Mouse (Mus musculus): Measurements from ENCODE around the gene Igsf21. TPM values are rescaled to one million over a fixed set of nuclear protein-coding genes. Genes with fewer than 3 reads are reported as not detected.

Igsf21 gene
- total RNA-seq, 2 experiments from 2014 or later, result 39.1 to 41.4 TPM

- no peak for TF ChIP-seq CTCF (conservative IDR thresholded peaks at IDR 0.05)
- Histone ChIP-seq H3K4me3 (no peak overlapping the region), H3K27ac (no peak overlapping the region)
- no peak for DNase-seq (ENCODE audit: low spot score in 2 of 2)
Observed at GRCm38 (mm10) chr4:140089676-140090075, 156.9 kb downstream of the Igsf21 start.

- no peak for DNase-seq (ENCODE audit: low spot score in 2 of 2)
- TF ChIP-seq CTCF (conservative IDR thresholded peaks at IDR 0.05), result peak; percentile 69
- no peak overlapping the region for H3K4me3 ChIP-seq
- no peak overlapping the region for H3K27ac ChIP-seq
Observed at GRCm38 (mm10) chr4:140088711-140089440, 157.7 kb downstream of the Igsf21 start.

- peak; percentile 50 to 62 for DNase-seq (ENCODE audit: low spot score in 2 of 2)
Observed at GRCm38 (mm10) chr4:140086192-140086591, 160.4 kb downstream of the Igsf21 start.

GRCm38 (mm10) chr4:140084521-140085011 is 162.0 kb downstream of the Igsf21 start:
- TF ChIP-seq CTCF (conservative IDR thresholded peaks at IDR 0.05), result no peak
- peak; percentile 33 to 50 for DNase-seq (ENCODE audit: low spot score in 2 of 2)
- Histone ChIP-seq H3K27ac (peak overlapping the region; percentile 73), H3K4me3 (no peak overlapping the region)

More at GRCm38 (mm10) chr4:140086192-140086591, 160.4 kb downstream of the Igsf21 start:
- Histone ChIP-seq H3K27ac (peak overlapping the region; percentile 29; the same call in 1 of the 2 replicates), H3K4me3 (no peak overlapping the region; the same call in 1 of the 2 replicates)
- no peak for TF ChIP-seq CTCF (conservative IDR thresholded peaks at IDR 0.05)

GRCm38 (mm10) chr4:140084064-140084463 is 162.5 kb downstream of the Igsf21 start:
- no peak overlapping the region for H3K4me3 ChIP-seq
- peak overlapping the region; percentile 73 for H3K27ac ChIP-seq
- no peak for DNase-seq (ENCODE audit: low spot score in 2 of 2)
- no peak for TF ChIP-seq CTCF (conservative IDR thresholded peaks at IDR 0.05)

- no peak for TF ChIP-seq CTCF (conservative IDR thresholded peaks at IDR 0.05)
- H3K4me3 ChIP-seq, result no peak overlapping the region
- no peak overlapping the region for H3K27ac ChIP-seq
- no peak for DNase-seq (ENCODE audit: low spot score in 2 of 2)
Observed at GRCm38 (mm10) chr4:140078416-140078815, 168.2 kb downstream of the Igsf21 start.

GRCm38 (mm10) chr4:140077615-140078014 is 169.0 kb downstream of the Igsf21 start:
- no peak overlapping the region for H3K4me3 ChIP-seq
- TF ChIP-seq CTCF (conservative IDR thresholded peaks at IDR 0.05), result no peak
- H3K27ac ChIP-seq, result peak overlapping the region; percentile 76; the same call in 1 of the 2 replicates
- no peak for DNase-seq (ENCODE audit: low spot score in 2 of 2)

- Histone ChIP-seq H3K27ac (peak overlapping the region; percentile 76), H3K4me3 (no peak overlapping the region)
- DNase-seq (ENCODE audit: low spot score in 2 of 2), result peak in 1 of 2 experiments; percentile 25
- no peak for TF ChIP-seq CTCF (conservative IDR thresholded peaks at IDR 0.05)
Observed at GRCm38 (mm10) chr4:140076852-140077563, 169.6 kb downstream of the Igsf21 start.

GRCm38 (mm10) chr4:140076428-140076827 is 170.2 kb downstream of the Igsf21 start:
- peak overlapping the region; percentile 76 for H3K27ac ChIP-seq
- DNase-seq (ENCODE audit: low spot score in 2 of 2), result peak in 1 of 2 experiments; percentile 29
- no peak overlapping the region for H3K4me3 ChIP-seq
- peak; percentile 68 for TF ChIP-seq CTCF (conservative IDR thresholded peaks at IDR 0.05)

GRCm38 (mm10) chr4:140071047-140071446 is 175.5 kb downstream of the Igsf21 start:
- no peak for TF ChIP-seq CTCF (conservative IDR thresholded peaks at IDR 0.05)
- H3K27ac ChIP-seq, result peak overlapping the region; percentile 53; the same call in 1 of the 2 replicates

GRCm38 (mm10) chr4:140070331-140070652 is 176.3 kb downstream of the Igsf21 start:
- DNase-seq (ENCODE audit: low spot score in 2 of 2), result peak; percentile 47 to 70
- Histone ChIP-seq H3K27ac (peak overlapping the region; percentile 53; the same call in 1 of the 2 replicates), H3K4me3 (no peak overlapping the region)
- no peak for TF ChIP-seq CTCF (conservative IDR thresholded peaks at IDR 0.05)

More at GRCm38 (mm10) chr4:140071047-140071446, 175.5 kb downstream of the Igsf21 start:
- no peak for DNase-seq (ENCODE audit: low spot score in 2 of 2)
- H3K4me3 ChIP-seq, result no peak overlapping the region

- no peak for TF ChIP-seq CTCF (conservative IDR thresholded peaks at IDR 0.05)
- Histone ChIP-seq H3K4me3 (no peak overlapping the region), H3K27ac (peak overlapping the region; percentile 53; the same call in 1 of the 2 replicates)
- peak; percentile 16 to 63 for DNase-seq (ENCODE audit: low spot score in 2 of 2)
Observed at GRCm38 (mm10) chr4:140069563-140070330, 176.8 kb downstream of the Igsf21 start.
